Mouse (Mus musculus) liver (tissue): Measurements from ENCODE around the gene Evi2.

Experiments
- DNase-seq: peaks from one replicate; pipeline ENCODE4 v3.0.0-alpha.2; 2020; ENCODE audit warnings: mixed read lengths

The Evi2 gene

GRCm38 (mm10) chr11:79523560-79524309, 6.7 kb downstream of the Evi2 start, which contains the start of gene Evi2b:
Evi2b (minus strand) TSS chr11:79523762.
- DNase-seq: peak; percentile 29

GRCm38 (mm10) chr11:79522944-79523343, 7.4 kb downstream of the Evi2 start:
- DNase-seq: no peak

- no peak for DNase-seq
Measured at GRCm38 (mm10) chr11:79521930-79522329, 8.5 kb downstream of the Evi2 start.

- no peak for DNase-seq
Measured at GRCm38 (mm10) chr11:79520772-79521171, 9.6 kb downstream of the Evi2 start.

- no peak for DNase-seq
Measured at GRCm38 (mm10) chr11:79519878-79520291, 10.5 kb downstream of the Evi2 start.

- no peak for DNase-seq
Measured at GRCm38 (mm10) chr11:79519299-79519698, 11.1 kb downstream of the Evi2 start.

GRCm38 (mm10) chr11:79515798-79516197, 14.6 kb downstream of the Evi2 start:
- no peak for DNase-seq

GRCm38 (mm10) chr11:79515331-79515730, 15.1 kb downstream of the Evi2 start:
- DNase-seq: no peak

GRCm38 (mm10) chr11:79511970-79512369, 18.4 kb downstream of the Evi2 start:
- DNase-seq: no peak

- no peak for DNase-seq
Measured at GRCm38 (mm10) chr11:79504506-79504905, 25.9 kb downstream of the Evi2 start.

GRCm38 (mm10) chr11:79503845-79504244, 26.5 kb downstream of the Evi2 start, which contains the start of gene Omg:
Omg (minus strand) TSS chr11:79504084.
- DNase-seq: no peak

- no peak for DNase-seq
Measured at GRCm38 (mm10) chr11:79502917-79503316, 27.5 kb downstream of the Evi2 start.

- no peak for DNase-seq
Measured at GRCm38 (mm10) chr11:79494976-79495800, 35.2 kb downstream of the Evi2 start.

GRCm38 (mm10) chr11:79484721-79485120, 45.7 kb downstream of the Evi2 start:
- no peak for DNase-seq

GRCm38 (mm10) chr11:79483876-79484528, 46.4 kb downstream of the Evi2 start:
- DNase-seq: no peak

- DNase-seq: no peak
Measured at GRCm38 (mm10) chr11:79483392-79483791, 47.0 kb downstream of the Evi2 start.

GRCm38 (mm10) chr11:79468097-79468496, 62.3 kb downstream of the Evi2 start:
- no peak for DNase-seq
